Mouse (Mus musculus) heart, adult 18-20 months (tissue): ENCODE measurements around the gene Kirrel2. TPM values are rescaled to one million over a fixed set of nuclear protein-coding genes. Genes with fewer than 3 reads are reported as not detected.
A peak's percentile ranks its signal among the peaks of the same experiment; 100 is the strongest.

ENCODE experiments used
- DNase-seq, 2 experiments: peaks; one replicate each; pipeline ENCODE4 v3.0.0; 2021 to 2022; ENCODE audit warnings: mixed read lengths in 1 of 2
- total RNA-seq, 2 experiments: library from RNA; stranded (reverse); gene quantifications; 2 replicates each; pipeline ENCODE4 v1.2.3; 2021

The Kirrel2 gene
- total RNA-seq, 2 experiments from 2014 or later, result not detected

DNA sequence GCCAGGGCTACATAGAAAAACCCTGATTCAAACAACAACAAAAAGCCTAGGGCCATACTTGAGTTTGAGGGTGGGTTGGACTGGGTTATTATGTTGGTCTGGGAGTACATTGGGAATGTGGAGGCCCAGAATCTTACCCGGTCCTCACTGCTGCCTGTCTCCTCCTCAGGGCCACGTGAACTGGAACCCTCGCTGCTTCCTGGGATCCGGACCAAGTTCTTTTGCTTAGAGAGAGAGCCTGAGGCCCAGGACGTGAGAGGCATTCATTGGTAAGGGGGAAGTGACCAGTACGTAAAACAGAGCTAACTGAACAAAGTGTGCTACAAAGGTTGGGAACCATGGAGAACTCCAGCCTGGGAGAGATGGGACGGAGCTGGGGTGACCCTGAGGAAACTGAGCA, 7.2 kb downstream of the Kirrel2 start:
- no peak for DNase-seq

- DNase-seq, result peak; percentile 47 to 49
Observed at GRCm38 (mm10) chr7:30444971-30445751, 12.3 kb downstream of the Kirrel2 start, which contains the start of gene Aplp1. Gene Aplp1, minus strand, starts transcription at chr7:30445535.

DNA sequence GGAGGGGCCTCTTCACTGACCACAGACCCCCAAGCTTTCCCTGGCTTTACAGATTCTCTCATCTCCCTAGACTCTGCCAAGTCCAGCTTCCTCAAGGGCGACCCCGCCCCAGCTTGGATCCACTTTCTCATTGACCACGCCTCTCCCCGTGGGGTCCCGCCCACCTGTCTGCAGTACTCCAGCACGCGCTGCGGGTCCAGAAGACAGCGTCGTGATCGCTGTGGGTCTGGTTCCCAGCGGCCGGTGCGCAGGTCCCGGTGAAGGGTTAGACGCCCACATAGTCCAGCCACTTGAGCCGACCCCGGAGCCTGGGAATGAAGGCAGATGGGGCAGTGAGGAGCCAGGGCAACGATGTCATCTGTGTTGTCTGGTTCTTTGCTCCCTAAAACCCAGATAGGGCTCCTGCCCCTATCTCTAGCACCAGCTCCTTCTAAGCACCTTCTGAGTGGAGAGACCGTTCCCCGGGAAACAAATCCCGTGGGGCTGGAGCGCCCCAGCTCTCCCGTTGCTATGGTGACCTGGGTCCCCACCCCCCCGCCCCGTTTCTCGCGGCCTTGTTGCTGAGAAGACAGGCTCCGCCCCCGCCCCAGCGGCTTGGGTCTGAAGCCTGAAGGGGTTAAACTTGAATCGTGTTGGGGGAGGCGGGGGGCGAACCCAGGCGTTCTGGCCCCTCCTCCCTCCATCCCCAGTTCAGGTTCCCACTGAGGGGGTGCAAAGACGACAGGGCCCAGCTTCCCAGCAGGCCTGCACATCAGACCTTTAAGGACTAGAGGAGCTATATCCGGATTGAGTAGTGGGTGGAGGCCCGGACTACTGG, 13.1 kb downstream of the Kirrel2 start:
- no peak for DNase-seq

DNA sequence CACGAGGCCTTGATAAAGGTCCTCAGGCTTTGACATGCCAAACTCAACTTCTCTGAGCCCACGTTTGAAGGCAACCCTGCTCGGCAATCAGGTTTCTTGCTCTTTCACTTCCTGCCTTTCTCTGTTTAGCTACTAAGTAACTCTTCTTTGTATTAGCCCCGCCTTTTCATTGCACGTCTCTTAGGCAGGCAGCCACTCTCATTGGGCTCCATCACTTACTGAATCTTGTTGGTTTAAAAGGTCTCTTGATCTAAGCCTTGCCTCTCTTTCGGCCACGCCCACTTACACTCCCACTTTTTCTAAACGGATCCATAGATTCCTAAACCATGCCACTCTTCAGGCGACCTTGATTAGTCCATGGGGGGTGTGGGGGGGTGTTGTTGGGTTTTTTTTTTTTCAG, 13.8 kb downstream of the Kirrel2 start:
- no peak for DNase-seq

- peak in 1 of 2 experiments; percentile 38 for DNase-seq
Observed at GRCm38 (mm10) chr7:30440697-30441096, 16.8 kb downstream of the Kirrel2 start.

GRCm38 (mm10) chr7:30439734-30440133, 17.8 kb downstream of the Kirrel2 start:
- DNase-seq, result no peak

GRCm38 (mm10) chr7:30436879-30437278, 20.6 kb downstream of the Kirrel2 start:
- DNase-seq, result no peak

DNA sequence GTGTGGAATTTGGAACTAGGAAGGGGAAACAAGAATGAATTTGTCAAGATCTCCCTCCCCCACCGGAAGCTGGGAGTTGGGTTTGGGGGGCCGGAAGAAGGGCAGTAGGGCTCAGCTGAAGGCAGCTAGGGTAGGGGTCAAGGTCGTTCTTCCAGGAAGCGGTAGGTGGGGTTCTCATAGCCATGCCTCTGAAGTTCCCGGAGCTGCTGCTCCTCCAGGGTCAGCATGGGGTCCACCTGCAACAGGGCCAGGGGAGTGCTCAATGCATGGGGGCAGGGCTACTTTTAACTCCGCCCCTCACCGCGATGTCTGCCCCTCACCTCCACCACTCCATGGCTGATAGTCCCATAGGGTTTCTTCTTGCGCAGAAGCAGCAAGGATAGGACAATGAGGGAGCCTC, 22.3 kb downstream of the Kirrel2 start:
- no peak for DNase-seq

- no peak for DNase-seq
Observed at GRCm38 (mm10) chr7:30434701-30435100, 22.8 kb downstream of the Kirrel2 start.

GRCm38 (mm10) chr7:30434238-30434637, 23.3 kb downstream of the Kirrel2 start:
- DNase-seq, result peak in 1 of 2 experiments; percentile 52

DNA sequence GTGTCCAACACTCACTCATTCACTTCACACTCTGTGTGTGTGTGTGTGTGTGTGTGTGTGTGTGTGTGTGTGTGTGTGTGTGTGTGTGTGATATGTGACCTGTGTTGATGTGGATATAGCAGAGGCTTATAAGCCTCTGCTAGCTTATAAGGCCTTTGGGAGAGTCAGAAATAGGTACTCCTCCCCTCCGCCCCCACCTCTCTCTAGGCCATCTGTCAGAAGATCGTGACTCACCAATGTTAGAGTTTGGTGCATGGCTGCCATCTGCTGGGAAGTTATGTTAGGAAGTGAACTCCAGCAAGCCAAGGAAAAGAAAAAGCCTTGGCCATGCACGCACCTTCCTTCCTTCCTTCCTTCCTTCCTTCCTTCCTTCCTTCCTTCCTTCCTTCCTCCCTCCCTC, 25.7 kb downstream of the Kirrel2 start:
- DNase-seq, result peak; percentile 72

GRCm38 (mm10) chr7:30430191-30430590, 27.3 kb downstream of the Kirrel2 start:
- DNase-seq, result no peak

DNA sequence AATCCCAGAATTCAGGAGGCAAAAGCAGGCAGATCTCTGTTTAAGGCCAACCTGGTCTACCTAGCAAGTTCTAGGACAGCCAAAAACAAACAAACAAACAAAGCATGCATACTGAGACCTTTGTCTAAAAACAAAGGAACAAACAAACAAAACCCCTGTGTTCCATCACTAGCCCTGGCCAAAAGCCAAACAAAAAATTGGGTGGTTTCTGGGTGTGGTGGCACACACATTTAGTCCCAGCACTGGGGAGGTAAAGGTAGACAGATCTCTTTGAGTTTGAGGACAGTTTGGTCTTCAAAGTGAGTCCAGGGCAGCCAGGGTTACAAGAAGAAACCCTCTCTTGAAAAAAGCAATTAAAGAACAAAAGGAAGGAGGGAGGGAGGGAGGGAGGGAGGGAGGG, 28.2 kb downstream of the Kirrel2 start:
- DNase-seq, result no peak

GRCm38 (mm10) chr7:30423071-30423641, 34.3 kb downstream of the Kirrel2 start:
- peak in 1 of 2 experiments; percentile 68 for DNase-seq

DNA sequence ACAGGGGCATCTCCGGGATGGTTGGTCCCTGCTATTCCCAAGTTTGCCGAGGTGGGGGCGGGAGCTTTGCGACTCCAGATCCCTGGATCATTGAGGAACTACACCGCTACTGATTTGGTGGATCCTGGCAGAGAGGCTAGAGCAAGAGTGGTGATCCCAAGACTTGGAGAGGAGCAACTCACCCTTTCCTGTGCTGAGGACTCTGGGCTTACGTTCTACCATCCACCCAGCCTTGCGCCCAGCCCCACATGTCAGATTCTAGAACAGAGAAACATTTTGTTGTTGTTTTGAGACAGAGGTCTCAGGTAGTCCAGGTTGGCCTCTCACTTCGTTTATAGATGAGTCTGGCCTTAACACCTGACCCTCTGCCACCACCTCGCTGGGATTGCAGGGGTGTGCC, 34.9 kb downstream of the Kirrel2 start:
- DNase-seq, result no peak

DNA sequence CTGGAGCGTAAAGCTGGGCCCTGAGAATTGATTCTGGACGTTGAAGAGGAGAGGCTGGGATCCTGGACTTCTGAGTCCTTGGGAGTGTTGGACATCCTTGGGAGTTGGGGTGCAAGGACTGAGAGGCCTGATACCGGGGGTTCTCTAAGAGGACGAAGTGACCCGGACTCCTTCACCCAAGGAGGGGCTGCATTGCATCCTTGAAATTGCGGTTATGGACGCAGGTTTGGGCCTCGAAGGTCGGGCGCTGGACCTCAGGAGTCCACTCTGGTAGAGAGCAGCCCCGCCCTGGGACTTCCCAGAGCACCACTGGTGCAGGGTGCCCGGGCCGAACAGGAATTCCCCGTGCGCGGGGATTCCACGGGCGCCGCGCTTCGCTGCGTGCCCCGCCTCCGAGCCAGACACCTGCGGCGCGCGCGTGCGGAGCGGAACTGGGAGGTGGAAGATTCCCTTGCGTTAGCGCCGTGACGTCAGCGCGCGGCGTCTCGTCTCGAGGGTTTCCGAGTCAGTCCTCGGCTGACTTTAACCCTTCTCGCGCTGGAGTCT, 35.5 kb downstream of the Kirrel2 start:
- peak; percentile 84 to 90 for DNase-seq

DNA sequence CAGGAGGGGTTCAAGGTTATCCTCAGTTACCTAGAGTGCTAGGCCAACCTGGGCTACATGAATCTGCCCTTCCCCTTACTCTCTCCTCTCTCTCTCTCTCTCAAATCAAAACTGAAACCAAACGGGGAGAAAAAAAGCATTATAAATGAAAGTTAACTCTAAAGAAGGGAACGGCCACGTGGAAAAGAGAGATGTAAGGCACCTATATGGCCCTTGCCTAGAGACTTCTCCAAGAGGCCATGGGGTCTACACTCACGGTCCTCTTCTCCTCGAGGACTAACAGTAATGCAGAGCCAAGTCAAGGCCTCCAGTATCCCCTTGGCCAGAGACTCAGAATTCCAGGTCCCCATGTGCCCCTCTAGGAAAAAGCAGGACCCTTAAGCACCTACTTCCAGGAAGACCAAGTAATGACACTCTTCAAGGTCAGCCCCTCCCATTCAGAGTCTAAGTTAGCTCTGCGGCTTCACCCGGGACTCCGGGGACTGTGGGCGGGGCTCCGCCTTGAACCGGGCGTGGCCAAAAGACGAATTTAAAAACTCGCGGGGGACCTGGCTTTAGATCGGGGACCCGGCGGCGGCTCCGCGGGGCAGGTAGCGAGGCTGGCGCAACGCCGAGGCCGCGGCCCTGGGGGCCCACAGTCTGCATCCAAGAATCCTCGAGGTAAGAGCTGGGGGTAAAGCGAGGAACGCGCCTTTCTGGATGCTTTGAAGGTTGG, 36.2 kb downstream of the Kirrel2 start, which contains the start of gene Nfkbid:
Gene Nfkbid (plus strand): TSS at position 558 of the 715 bp plus-strand sequence.
- DNase-seq, result peak; percentile 82

DNA sequence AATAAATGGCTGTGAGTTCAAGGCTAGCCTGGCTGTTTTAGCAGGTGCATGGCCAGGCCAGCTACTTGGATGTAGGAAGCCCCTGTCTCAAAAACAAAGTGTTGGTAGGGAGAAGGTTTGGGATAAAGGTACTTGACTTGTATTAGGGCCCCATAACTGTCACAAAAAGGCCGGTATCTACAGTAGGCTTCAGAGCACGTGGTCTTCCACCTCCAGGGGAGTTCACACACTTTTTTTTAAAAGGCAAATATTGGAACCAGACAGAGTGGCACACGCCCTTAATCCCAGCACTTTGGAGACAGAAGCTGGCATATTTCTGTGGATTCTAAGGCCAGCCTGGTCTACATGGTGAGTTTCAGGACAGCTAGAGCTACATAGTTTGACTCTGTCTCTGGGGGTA, 36.8 kb downstream of the Kirrel2 start:
- DNase-seq, result no peak

GRCm38 (mm10) chr7:30419561-30420499, 37.7 kb downstream of the Kirrel2 start, which contains the start of gene Hcst:
Gene Hcst, minus strand, starts transcription at chr7:30419854.
- peak; percentile 39 to 54 for DNase-seq

DNA sequence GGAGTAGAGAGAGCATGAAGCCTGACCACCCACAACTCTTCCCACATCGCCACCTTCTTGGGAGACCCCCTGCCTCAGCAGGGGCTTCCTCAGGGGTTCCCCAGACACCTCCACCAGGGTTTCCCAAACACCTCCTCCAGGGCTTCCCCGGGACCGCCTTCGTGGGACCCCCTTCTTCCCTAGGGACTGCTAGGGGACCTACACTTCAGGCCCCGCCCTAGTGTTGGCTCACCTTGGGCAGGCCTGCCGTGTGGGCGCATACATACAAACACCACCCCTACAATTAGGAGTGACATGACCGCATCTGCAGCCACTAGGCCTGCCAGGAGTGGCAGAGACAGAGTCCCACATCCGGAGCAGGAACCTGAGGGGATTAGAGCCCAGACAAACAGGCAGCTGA, 39.6 kb downstream of the Kirrel2 start:
- DNase-seq, result no peak

GRCm38 (mm10) chr7:30413596-30413995, 43.9 kb downstream of the Kirrel2 start, which contains the start of gene Tyrobp:
Gene Tyrobp, plus strand, starts transcription at chr7:30413760.
- peak; percentile 33 to 67 for DNase-seq
